Mouse (Mus musculus) liver, embryonic 16.5 days (tissue): ENCODE data around the gene Olfr49. TPM values are rescaled to one million over a fixed set of nuclear protein-coding genes. Genes with fewer than 3 reads are reported as not detected.

Experiments
- ATAC-seq: fragments of 200-750 bp; cut with Nextera tagmentation; 2 replicates; pipeline ENCODE4 v1.8.0; 2017; ENCODE audit warnings: low read depth, mild to moderate bottlenecking, moderate number of reproducible peaks, moderate library complexity
- H3K27ac ChIP-seq: fragments of 300-500 bp; sonication (generic); 2 replicates; pipeline ENCODE4 v1.5.1; 2014; ENCODE audit warnings: mild to moderate bottlenecking, low read length
- H3K27me3 ChIP-seq: fragments of 300-500 bp; sonication (generic); 2 replicates; pipeline ENCODE4 v1.6.1; 2014; ENCODE audit warnings: low read depth, low read length, mixed read lengths; ENCODE audit not compliant: control insufficient read depth, insufficient read depth
- H3K36me3 ChIP-seq: fragments of 300-500 bp; sonication (generic); 2 replicates; pipeline ENCODE4 v1.6.1; 2014; ENCODE audit warnings: mild to moderate bottlenecking; ENCODE audit not compliant: control insufficient read depth, insufficient read depth
- H3K4me1 ChIP-seq: fragments of 300-500 bp; sonication (generic); 2 replicates; pipeline ENCODE4 v1.6.1; 2014; ENCODE audit warnings: low read depth, low read length, mixed read lengths; ENCODE audit not compliant: control insufficient read depth
- H3K4me2 ChIP-seq: fragments of 300-500 bp; sonication (generic); 2 replicates; pipeline ENCODE4 v1.6.1; 2014; ENCODE audit warnings: low read depth, low read length, mixed read lengths
- H3K4me3 ChIP-seq: fragments of 300-500 bp; sonication (generic); 2 replicates; pipeline ENCODE4 v1.5.1; 2014; ENCODE audit warnings: low read depth, mild to moderate bottlenecking, low read length
- H3K9ac ChIP-seq: fragments of 300-500 bp; sonication (generic); 2 replicates; pipeline ENCODE4 v1.6.1; 2014; ENCODE audit warnings: low read depth, low read length
- H3K9me3 ChIP-seq: fragments of 300-500 bp; sonication (generic); replicated peaks from 2 replicates; pipeline ENCODE4 v1.6.1; 2016; ENCODE audit warnings: low read length; ENCODE audit not compliant: control insufficient read depth
- WGBS: fragments of 180-500 bp; shearing (Covaris S2); extraction: QIAGEN DNeasy Blood & Tissue Kit; methylation state at CpG from one replicate; pipeline ENCODE4 v1.1.7; 2014; ENCODE audit not compliant: insufficient replicate concordance; 5-methylcytosine and 5-hydroxymethylcytosine counted together
- polyA plus RNA-seq: library from polyadenylated mRNA; unstranded; fragments of >200 nt; fragmentation: Nextera tagmentation; extraction: Ambion mirVana; gene quantifications from 2 replicates; pipeline ENCODE4 v1.2.1, GENCODE M21; 2015

Gene Olfr49
- polyA plus RNA-seq, 1 experiment from 2014 or later = not detected

- Histone ChIP-seq H3K4me1 (no peaks in the 10 kb centered on the region), H3K9ac (no peak overlapping the region), H3K4me2 (no peak overlapping the region), H3K27me3 (no peaks in the 10 kb centered on the region), H3K27ac (no peak overlapping the region), H3K36me3 (peaks cover 20% of the 10 kb centered on the region), H3K9me3 (no peaks in the 10 kb centered on the region), H3K4me3 (no peak overlapping the region)
- peak; percentile 59 for ATAC-seq
- WGBS = 19% methylated on average over 7 of the region's 7 CpGs
Observed at GRCm38 (mm10) chr14:54239002-54239736, 45.6 kb downstream of the Olfr49 start.

GRCm38 (mm10) chr14:54236881-54237280 is 47.9 kb downstream of the Olfr49 start:
- Histone ChIP-seq H3K4me2 (no peak overlapping the region), H3K9me3 (no peaks in the 10 kb centered on the region), H3K27me3 (no peaks in the 10 kb centered on the region), H3K9ac (no peak overlapping the region), H3K36me3 (peaks cover 11% of the 10 kb centered on the region), H3K4me3 (no peak overlapping the region), H3K27ac (no peak overlapping the region), H3K4me1 (peaks cover 16% of the 10 kb centered on the region)
- no peak for ATAC-seq
- WGBS = 80% methylated on average over 5 of the region's 5 CpGs

- Histone ChIP-seq H3K36me3 (peaks cover 5% of the 10 kb centered on the region), H3K27ac (no peak overlapping the region), H3K4me3 (no peak overlapping the region), H3K4me2 (no peak overlapping the region), H3K4me1 (peaks cover 17% of the 10 kb centered on the region), H3K27me3 (no peaks in the 10 kb centered on the region), H3K9me3 (no peaks in the 10 kb centered on the region), H3K9ac (no peak overlapping the region)
- 78% methylated on average over 5 of the region's 5 CpGs for WGBS
- no peak for ATAC-seq
Observed at GRCm38 (mm10) chr14:54235825-54236540, 48.8 kb downstream of the Olfr49 start.

GRCm38 (mm10) chr14:54234231-54235040 is 50.3 kb downstream of the Olfr49 start:
- H3K4me2 ChIP-seq = no peak overlapping the region
- 79% methylated on average over 20 of the region's 20 CpGs for WGBS
- H3K27me3 ChIP-seq = no peaks in the 10 kb centered on the region
- peaks cover 17% of the 10 kb centered on the region for H3K4me1 ChIP-seq
- H3K9ac ChIP-seq = no peak overlapping the region
- no peak for ATAC-seq
- H3K27ac ChIP-seq = no peak overlapping the region
- H3K9me3 ChIP-seq = no peaks in the 10 kb centered on the region
- peaks cover 5% of the 10 kb centered on the region for H3K36me3 ChIP-seq
- H3K4me3 ChIP-seq = no peak overlapping the region

- ATAC-seq = no peak
- H3K4me2 ChIP-seq = 0 out of 2 replicates have a peak overlapping the region, but pooled peaks have one; percentile 27
- no peak overlapping the region for H3K9ac ChIP-seq
- H3K9me3 ChIP-seq = no peaks in the 10 kb centered on the region
- H3K36me3 ChIP-seq = peaks cover 5% of the 10 kb centered on the region
- peak overlapping the region; percentile 37; the same call in 1 of the 2 replicates for H3K27ac ChIP-seq
- H3K4me1 ChIP-seq = peaks cover 17% of the 10 kb centered on the region
- H3K27me3 ChIP-seq = no peaks in the 10 kb centered on the region
- no peak overlapping the region for H3K4me3 ChIP-seq
- WGBS = 53% methylated on average over 16 of the region's 16 CpGs
Observed at GRCm38 (mm10) chr14:54233559-54234143, 51.1 kb downstream of the Olfr49 start.

GRCm38 (mm10) chr14:54232811-54233558 is 51.8 kb downstream of the Olfr49 start:
- H3K36me3 ChIP-seq = peaks cover 5% of the 10 kb centered on the region
- WGBS = 9% methylated on average over 9 of the region's 9 CpGs

GRCm38 (mm10) chr14:54232143-54232542 is 52.6 kb downstream of the Olfr49 start:
- Histone ChIP-seq H3K9ac (no peak overlapping the region), H3K4me1 (peaks cover 29% of the 10 kb centered on the region), H3K9me3 (no peaks in the 10 kb centered on the region), H3K27me3 (no peaks in the 10 kb centered on the region), H3K4me3 (no peak overlapping the region), H3K36me3 (peaks cover 5% of the 10 kb centered on the region), H3K27ac (no peak overlapping the region), H3K4me2 (no peak overlapping the region)
- ATAC-seq = peak; percentile 17; the same call in 1 of the 2 replicates
- 30% methylated on average over 9 of the region's 9 CpGs for WGBS

More at GRCm38 (mm10) chr14:54232811-54233558, 51.8 kb downstream of the Olfr49 start:
- Histone ChIP-seq H3K9me3 (no peaks in the 10 kb centered on the region), H3K4me2 (peak overlapping the region; percentile 27; the same call in 1 of the 2 replicates), H3K27ac (peak overlapping the region; percentile 60), H3K9ac (no peak overlapping the region), H3K4me3 (no peak overlapping the region), H3K4me1 (peaks cover 22% of the 10 kb centered on the region), H3K27me3 (no peaks in the 10 kb centered on the region)
- peak; percentile 64 for ATAC-seq
